Mouse (Mus musculus) lung, postnatal 36 days (tissue): ENCODE data around the gene Tspan7.

Experiments
- DNase-seq: peaks from one replicate; pipeline ENCODE4 v3.0.0; 2022; ENCODE audit warnings: mixed read lengths

The Tspan7 gene

GRCm38 (mm10) chrX:10556899-10557298 is 71.9 kb downstream of the Tspan7 start:
- no peak for DNase-seq

- DNase-seq = no peak
These were observed 72.6 kb downstream of the Tspan7 start for GRCm38 (mm10) chrX:10557596-10557995.

DNA sequence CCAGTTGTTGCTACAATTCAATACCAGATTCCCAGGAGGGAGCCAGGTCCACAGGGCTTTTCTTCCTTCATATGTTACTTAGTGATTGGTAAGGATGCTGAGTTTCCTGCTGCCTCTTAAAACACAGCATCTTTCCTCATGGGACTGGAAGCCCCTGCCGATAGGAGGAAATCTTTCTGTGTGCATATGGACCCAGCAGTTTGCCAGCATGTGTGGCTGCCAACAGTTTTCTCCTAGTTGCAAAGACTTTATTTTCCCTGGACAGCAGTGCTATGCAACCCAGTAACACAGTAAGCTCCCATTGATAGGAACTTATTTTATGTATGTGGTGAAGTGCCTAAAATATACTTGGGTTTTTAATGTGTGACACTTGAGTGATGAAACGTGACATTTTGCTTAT is 73.7 kb downstream of the Tspan7 start:
- DNase-seq = no peak

DNA sequence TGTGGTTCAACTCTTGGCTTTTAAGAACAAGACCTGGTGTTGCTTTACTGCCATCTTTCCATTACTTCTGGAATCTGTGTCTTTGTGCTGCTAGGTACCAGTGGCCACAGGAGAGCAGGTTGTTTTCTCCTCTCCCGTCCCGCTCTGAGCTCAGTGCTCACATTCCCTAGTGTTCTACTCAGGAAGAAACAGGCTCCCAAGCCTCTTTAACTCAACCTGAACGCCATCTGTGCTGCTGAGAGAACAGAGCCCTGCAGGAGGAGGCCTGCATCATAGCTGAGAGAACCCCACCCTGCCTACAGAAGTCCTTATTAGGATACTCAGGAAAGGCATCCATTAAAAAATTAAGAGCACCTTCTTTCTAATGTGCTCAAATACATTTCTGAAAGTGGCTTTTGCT is 80.9 kb downstream of the Tspan7 start:
- DNase-seq = no peak

DNA sequence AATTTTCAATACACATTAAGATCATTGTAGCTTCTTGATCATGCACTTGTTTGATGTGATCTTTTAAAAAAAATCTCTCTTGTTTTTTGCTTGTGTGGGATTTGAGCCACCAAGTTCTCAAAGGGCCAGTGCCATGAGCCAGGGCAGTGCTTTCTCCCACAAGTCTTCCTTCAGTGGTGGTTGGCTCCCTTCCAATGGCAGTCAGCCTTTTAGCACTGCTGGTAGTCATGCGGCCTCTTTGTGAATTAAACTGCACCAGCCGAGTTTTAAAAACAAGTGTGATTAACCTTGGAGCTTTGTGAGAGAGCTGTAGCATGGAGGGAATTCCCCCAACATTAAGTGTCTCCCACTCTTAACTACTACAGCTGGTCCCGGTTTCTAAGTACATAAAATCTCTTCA is 89.6 kb downstream of the Tspan7 start:
- peak; percentile 35 for DNase-seq

DNA sequence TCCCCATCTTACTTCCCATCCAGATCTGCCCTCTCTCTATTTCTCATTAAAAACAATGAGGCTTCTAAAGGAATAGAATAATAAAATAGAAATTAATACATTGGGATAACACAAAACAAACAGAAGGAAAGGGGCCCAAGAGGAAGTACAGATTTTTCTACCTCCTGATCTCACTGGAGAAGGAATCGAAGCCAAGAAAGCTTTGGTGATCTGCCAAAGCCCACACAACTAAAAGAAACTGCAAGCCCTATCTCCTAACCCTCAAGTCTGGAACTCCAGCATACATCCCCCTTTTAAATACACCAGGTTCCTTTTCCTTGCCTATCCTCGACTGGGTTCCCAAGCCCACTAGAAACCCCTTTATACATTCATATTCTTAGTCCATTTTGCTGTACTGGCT is 90.4 kb downstream of the Tspan7 start:
- no peak for DNase-seq

DNA sequence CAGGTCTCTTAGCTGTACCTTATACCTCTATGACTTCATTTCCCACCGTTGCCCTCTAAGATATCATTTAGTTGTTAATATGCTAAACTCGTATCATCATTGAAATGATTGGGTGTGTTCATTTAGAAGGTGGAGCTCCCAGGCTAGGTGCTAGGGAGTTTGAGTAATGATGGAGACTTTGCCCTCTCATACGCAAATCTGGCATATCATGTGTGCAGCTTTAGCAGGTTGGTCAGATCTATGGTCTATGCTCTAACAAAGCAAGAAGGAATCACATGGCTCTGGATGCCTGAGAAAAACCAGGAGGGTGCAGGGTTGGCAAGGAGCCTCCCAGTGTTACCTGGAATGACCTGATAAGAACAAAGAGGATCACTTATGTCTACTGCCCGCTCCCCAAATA is 91.4 kb downstream of the Tspan7 start:
- DNase-seq = no peak

- peak; percentile 46 for DNase-seq
These were observed 92.4 kb downstream of the Tspan7 start for GRCm38 (mm10) chrX:10577356-10577755.

DNA sequence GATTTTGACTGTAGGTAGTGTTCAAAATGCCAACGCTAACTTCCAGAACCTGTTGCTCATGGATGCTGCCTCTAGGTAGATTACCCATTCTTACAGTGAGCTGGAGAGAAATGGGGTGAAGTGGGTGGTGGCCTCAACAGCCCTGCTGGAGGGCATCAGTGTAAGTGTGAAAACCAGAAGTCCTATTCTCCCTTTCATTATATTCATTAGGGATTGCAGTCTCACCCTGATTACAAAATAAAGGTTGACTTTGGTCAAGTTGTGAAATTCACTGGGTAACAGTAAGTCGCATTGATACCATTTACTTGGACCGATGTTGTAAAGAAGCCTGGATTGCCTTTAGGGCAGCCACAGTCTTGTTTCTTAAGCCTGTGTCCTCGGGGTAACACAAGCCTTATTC is 97.8 kb downstream of the Tspan7 start:
- DNase-seq = no peak

DNA sequence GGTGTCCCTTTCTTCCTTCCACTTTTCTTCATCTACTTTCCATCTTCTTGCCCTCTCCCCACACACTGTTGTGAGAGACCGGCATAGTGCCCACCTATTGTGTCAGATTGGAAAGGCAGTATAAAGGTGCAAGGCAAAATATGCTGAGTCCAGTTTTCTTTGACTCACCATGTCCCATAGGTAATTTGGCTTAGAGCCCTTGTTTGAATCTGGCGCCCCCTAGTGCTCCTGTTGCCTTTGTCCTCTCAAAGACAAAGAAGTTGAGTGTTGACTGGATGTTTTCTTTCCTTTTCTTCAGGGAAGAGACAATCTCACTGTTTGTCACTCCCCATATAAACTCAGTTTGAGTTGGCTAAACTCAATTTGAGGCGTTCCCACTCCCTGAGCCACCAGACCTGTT is 107.3 kb downstream of the Tspan7 start:
- DNase-seq = peak; percentile 69

- DNase-seq = no peak
These were observed 108.6 kb downstream of the Tspan7 start for GRCm38 (mm10) chrX:10593561-10593960.

GRCm38 (mm10) chrX:10617119-10617518 is 132.2 kb downstream of the Tspan7 start:
- peak; percentile 49 for DNase-seq

DNA sequence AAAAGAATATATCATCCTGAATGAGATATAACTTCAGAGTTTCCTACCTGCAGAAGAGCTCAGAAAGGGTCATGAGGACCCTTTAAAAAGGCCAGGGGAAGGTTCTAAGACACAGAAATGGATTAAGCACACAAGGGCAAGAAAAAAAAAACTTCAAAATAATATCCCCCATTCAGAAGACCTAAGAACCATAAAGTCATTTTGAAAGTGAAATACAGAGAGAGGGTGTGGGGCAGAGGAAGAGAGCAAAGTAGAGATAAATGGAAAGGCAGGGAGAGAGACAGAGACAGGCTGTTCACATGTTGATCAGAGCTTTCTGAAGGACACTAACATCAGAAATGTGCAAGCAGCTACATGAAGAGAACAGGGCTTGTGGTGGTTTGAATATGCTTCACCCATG is 156.1 kb downstream of the Tspan7 start:
- DNase-seq = no peak
